Mouse (Mus musculus) erythroid progenitor cell, adult 5-6 weeks (primary cell): ENCODE measurements at regions not wholly inside any gene's neighbourhood (a gene's known extent, or its start where the extent isn't known, plus 50 kb on each side); places are given as distances from the start of the nearest gene placed in this dataset.

Source experiments
- ATAC-seq: replicated peaks from 2 replicates; pipeline ENCODE4 v1.8.0; 2016; ENCODE audit warnings: moderate number of reproducible peaks, mild to moderate bottlenecking, moderate TSS enrichment, inconsistent platforms; ENCODE audit not compliant: poor library complexity, low FRiP score, severe bottlenecking

DNA sequence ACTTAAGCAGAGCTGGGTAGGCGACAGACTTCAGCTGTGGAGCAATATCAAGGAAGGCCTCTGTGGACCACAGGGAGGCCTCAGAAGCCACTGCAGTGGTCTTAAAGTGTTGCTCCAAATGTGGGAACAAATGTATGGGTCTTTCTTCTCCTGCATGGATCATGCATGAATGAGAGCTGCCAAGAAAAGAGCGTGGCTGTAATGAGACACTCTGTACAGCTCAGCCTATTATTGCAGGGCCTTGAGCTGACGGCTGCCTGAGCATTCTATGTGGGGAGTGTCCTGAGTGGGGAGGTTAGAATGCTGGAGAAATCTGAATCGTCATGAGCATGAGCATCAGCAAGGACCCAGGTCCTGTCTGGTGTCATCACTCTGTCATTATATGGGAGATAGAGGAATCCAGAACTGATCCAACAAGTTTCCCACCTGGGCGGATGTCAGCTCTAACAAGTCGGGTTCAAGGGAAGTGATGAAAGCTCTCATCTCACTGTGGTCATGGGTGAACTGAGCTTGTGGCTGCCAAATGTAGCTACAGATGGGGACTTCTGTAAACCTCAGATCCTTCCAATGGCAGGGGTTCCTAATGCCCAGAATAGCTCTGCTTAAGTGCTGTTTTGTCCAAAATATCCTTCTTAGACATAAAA lies 176.6 kb downstream of the Cd83 start:
- no peak for ATAC-seq

DNA sequence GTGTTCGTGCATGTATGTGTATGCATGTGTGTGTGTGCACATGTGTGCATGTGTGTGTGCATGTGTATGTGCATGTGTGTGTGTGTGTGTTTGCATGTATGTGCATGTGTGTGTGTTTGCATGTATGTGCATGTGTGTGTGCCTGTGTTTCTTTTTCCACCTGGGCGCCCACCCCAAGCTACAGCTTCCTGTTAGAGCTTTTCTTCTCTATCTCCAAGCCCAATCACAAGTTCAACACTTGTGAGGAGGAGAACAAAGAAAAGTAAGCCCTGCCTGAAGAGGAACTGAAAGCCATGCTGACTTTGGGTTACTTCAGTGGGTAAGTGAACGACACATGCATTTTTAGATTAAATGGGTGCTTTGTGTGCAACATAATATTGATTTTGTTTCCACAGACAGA lies 177.4 kb downstream of the Cd83 start:
- ATAC-seq: no peak

DNA sequence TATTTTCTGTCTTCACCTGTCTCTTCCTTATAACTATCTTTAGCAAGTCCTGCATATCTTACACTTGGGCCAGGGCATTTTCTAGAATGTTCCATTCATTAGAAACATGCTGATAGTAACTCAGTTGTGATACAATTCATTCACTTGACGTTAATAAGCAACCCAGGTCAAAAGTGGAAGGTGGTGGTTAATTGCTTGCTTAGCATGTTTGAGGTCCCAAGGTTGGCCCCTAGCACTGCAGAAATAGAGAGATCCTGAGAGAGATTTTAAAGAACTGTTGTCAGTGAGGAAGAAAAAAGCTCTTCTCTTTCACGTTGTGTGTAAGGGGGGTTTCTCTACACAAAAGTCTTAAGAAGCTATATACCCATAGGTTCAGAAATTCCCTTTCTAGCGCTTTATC lies 178.7 kb downstream of the Cd83 start:
- no peak for ATAC-seq

DNA sequence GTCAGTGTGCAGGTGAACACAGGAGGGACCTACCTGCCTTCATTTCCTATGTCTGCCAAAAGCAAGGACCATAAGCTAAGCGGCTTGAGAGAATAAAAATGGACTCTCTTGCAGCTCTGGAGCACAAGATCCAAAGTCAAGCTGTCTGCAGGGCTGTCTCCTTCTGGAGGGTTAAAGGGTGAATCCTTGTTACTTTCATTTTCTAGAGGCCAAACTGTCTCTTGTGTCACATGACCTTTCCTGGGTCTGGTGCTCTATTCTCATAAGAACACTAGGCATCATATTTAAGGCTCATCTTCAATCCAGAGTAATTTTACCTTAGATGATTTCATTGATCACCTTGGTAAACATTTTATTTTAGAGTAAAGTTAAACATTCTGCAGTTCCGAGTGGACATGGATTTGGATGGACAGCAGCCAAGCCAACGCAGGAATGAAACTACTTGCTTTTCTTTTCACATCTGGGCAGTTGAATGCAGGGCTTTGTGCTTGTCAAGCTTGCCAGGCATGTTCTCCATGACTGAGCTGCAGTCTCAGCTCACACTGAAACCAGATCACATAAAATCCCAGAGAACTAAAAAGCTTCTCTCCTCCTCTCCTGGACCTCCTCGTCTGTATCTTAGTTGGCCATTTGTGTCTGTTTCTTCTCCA lies 180.8 kb downstream of the Cd83 start:
- no peak for ATAC-seq

DNA sequence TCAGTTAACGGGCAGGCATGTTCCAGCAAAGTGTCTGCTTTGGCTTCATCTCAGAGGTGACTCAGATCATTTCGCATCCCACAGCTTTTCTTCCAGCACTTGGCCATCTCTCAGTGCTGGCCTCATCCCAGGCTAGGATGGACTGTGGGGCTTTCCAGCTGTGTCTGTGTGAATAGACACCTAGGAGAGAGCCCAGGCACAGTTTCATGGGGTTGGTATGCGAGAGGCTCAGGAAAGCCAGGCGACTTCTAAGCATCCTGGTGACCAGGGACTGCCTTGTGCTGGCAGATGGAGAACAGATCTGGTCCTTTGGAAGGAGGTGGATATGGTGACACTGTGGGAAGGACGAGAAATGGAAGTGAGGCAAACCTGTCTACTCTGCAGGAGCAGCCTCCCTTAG lies 182.9 kb downstream of the Cd83 start:
- ATAC-seq: no peak

DNA sequence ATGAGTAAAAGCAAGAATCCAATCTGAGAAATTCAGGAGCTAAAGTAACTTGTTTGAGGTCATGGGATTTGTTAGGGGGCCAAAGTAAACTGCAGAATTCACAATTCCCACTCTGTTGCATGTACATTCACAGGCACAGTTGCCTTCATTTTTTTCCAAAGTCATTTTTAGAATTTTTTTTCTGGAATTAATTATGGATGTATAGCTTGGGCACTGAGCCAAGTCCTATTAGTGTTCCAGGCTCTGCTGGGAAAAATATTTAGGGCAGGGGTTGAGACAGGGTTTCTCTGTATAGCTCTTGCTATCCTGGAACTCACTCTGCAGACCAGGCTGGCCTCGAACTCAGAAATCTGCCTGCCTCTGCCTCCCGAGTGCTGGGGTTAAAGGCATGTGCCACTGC lies 188.3 kb downstream of the Cd83 start:
- no peak for ATAC-seq

DNA sequence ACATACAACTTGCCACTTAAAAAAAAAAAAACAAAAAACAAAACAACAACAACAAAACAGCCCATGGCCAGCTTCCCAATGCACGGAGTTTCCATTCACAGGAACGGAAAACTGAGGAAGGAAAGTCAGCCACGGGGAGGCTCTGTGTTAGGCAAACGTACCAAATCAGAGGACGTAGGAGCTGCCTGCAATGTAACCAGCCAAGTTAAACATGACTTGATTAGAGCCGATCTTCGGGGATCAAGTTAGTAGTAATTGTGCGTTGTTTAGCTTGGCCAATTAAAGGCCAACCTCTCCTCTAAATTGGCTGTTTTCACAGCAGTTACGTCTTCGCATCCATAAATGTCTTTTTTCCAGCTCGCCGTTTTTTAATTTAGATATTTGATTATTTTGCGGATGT lies 190.7 kb downstream of the Cd83 start:
- ATAC-seq: no peak

DNA sequence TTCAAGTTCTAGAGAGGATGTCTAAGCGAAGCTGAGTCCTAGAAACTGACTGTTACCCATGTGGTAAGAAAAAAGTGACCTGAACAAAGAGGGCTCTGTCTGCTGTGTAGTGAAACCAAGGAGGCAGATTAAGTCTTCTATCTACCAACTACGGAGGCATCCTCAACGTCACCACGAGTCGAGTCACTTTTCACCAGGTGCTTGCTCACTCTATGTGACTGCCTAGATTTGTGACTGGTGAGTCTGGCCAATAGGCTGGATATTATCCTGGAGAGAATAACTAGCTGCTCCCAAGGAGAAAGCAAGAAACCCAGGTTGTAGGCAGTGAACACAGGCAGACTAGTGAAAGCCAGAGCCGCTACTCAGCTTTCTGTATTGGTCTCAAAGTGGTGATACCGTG lies 191.2 kb downstream of the Cd83 start:
- no peak for ATAC-seq

DNA sequence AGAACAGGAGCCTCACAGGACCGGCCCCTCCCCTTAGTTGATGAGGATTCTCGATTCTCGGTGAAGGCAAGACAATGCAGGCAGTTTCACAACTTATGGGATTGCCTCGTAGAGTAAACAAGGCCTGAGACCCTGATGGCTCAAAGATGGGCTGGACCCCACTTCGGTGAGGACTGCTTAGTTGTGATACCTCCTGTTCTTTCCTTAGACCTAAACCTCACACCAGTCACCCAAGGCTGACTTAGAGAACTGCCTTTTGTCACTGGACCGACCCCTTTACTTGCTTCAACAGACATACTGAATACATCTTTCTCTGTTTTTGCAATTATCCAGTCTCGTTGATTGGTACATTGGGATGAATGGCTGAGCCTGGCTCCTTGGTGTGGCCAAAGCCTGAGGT lies 192.1 kb downstream of the Cd83 start:
- no peak for ATAC-seq

DNA sequence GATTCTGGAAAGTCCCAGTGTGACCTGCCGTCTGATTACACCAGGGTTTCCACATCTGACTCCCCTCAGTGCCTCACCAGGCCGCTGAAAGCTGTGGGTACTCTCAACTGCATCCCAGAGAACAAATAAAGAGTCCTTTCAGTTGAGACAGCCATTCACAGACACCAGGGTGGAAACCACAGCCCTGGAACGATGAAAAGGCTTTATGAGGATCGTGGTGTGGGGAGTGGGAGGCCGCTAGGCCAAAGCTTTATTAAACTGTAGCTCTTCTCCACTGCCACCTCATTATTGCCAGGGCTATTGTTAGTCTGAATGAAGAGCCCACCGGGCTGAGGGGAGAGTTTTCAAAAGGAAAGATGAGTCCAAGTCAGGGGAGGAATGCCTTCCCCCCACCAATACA lies 202.8 kb downstream of the Cd83 start:
- no peak for ATAC-seq

DNA sequence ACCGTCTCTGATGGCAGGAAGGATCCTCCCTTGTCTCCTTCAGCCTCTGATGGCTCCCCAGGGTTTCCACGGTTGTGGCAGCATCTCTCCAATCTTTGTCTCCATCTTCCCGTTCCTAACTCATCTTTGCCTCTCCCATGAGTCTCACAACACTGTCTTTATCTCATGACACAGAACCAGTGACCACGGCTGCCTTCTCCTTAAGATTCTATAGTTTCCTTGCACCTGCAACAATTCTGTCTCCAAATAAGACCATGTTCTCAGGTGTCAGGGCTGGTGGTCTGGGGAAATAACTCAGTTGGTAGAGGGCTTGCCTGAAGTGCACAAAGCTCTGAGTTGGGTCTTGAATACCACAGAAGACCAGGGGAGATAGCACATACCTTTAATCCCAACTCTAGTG lies 203.8 kb downstream of the Cd83 start:
- ATAC-seq: no peak

DNA sequence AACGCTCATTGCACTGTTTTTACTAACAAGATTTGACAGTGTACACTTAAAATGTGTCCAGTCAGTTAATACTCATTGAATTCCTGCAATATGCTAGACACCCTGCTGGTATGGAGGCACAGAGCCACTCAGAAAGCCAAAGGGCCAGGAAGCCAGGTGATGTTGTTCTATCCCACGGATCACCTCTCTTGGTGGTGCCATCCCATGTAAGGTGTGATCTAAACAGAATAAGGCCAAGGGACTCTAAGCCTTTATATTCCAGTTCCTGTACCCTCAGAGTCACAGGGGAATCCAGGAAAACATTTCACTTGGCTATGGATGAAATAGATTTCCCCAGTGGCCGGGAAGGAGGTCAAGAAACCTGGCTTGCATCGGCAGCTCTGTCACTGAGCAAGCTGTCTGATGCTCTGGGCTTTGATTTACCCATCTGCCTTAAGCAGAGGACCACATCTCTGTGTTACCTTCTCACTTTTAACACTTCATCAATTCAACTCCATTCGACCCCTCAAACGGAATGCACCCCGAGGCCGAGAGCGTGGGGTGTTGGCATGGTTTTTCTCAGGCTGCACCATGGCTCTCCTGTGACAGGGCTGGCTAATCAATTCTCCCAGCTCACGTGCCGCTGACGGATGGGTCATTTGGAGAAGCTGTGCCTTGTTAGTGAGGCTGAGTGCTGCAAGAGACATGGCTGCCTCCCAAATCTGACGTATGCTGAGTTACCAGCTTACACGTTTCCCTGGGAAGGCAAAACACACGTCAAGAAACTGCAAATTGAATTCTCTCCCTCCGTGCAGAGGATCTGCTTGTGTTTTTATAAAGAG lies 205.9 kb downstream of the Cd83 start:
- ATAC-seq: no peak

DNA sequence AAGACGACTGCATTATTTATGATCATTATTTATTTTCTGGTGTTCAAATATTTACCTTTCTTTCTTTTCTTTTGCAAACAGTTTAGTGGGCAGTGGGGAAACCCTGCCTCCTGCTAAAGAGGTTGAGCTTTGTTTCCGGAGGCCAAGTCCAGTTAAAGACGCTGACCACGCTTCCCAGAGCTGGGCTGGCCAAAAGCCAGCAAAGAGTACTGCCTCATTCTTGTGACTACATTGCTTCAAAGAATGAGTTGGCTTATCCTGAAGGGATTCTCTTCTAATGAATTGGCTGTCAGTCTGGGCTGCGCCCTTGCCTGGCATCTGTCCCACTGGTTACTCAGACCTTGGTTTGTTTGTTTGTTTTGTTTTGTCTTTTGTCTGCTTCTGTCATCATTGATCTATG lies 207.2 kb downstream of the Cd83 start:
- no peak for ATAC-seq

DNA sequence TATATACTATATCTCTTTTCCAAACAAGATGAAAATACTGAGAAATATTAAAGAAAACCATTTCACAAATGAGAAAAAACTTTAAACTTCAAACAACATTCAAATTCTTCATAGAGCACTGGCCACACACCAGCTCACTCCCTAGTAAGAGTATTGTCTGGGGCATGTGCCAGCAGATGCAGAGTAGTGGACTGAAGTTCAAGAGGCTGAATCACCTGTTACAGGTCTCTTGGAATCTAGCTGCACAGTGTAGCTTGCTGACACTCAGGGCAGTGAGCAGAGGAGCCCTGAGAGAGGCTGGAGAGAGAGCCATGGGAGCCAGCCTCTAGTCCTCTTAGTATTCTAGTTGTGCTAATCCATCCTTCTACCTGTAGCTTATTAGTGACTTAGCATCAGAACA lies 208.4 kb downstream of the Cd83 start:
- ATAC-seq: no peak

DNA sequence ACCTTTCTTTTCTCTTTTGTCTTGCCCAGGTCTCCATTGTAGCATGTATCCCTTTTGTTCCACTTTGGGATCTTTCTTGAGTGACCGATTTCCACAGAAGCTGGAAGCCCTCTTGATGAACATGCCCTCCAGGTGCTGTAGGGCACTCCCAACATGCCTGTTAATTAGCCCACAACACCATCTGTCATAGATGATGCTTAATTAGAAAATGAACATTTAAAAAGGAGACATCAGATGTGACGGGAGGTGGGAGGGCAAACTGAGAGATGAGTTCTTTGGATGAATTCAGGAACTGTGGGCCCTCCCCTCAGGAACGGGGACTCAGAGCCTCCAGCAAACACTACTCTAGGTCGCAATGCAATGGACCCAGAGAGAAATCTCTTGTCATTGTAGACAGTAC lies 209.8 kb downstream of the Cd83 start:
- no peak for ATAC-seq

DNA sequence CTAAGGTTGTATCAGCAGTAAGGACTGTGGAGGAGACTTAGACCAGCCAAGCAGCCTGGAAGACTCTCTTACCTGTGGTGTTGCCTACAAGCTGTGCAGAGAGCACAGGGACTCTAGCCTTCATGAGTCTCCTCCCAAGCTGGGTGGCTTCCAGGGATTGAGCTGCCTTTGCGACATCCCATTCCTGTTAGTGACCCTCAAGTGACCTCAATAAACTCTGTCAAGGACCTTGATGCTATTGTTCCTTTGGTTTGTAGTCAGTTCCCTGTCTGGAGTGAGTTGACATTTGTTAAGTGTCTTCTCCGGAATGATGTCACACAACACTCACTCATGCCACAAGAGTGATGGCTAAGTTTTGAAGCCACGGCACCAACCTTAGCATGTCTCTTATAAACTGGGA lies 211.0 kb downstream of the Cd83 start:
- ATAC-seq: no peak

DNA sequence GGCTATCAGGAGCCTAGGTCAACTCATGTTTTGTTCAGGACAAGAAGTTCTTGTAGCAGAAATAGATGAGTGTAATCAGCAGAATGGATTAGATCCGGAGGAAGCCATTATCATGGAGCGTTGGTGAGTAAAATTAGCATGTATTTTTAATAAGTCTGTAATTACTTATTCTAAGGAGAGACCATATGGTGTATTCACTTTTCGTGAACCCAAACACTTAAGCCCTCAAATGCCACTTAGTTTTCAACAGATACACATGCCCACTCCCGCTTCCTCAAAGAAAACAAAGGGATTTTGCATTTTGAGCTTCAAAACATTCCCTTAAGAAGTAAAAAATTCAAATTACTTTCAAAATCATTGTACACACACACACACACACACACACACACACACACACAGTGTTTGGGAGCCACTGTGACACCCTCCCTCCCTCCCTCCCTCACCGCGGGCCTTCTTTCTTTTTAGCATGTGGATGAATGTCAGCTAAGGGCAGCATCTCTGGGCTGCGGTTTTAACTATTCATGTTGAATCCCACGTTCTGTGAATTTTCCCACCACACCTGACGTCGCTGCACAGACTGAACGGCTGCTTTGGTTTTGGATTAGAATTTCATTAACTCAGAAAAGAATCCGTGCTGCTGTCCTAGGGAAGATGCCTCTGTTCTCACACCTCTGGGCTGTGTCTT lies 217.4 kb downstream of the Cd83 start:
- no peak for ATAC-seq

DNA sequence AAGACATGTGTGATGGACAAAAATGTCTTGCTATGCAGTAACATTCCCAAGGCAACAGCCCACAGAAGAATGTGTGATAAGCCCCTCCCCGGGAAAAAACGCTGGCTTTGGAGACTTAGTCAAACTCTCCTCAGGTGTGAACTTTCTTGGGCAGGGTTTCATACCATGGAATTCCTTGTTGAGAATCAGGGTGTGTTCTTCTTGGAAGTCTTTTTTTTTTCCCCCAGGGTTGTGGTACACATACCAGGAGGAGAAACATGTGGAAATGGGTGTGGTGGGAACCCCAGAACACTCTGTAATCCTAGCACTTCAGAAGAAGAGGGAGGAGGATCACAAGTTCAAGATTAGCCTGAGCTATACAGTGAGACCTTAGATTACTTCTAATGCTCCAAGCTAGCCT lies 228.3 kb downstream of the Cd83 start:
- no peak for ATAC-seq

DNA sequence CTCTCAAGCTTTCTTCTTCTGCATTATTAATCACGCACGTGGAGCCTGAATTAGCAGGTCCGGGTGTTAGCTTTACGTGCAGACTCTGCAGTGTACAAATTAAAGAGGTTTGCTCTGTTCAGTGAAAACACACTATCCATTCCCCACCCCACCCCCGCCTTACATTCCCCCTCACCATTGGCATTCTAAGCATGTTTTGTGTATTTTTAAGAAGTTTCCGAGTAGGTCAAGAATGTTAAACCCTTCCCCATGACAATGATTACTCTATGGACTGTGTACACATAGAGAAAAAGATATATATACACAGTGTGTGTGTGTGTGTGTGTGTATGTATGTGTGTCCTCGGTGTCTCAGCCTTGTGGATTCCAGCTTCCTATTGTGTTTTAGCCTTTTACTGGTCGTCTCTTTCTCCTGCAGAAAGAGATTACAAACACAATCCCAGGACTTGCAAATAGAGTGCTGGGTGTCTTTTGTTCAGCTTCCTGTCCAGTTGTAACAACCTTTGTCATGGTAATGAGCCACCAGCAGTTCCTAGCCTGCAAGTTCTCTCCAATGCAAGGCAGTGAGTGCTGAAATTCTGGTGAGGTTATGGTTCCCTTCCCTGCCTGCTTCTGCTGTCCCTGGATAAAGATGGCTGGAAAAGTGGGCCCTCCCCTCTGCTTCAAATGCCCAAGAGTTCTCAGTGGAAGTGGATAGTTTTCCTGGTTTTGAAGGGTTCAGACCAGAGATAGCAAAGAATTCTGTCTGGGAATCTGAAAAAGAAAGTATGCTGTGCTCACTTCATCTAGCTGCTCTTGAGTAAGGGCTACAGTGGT lies 234.1 kb downstream of the Cd83 start:
- no peak for ATAC-seq

DNA sequence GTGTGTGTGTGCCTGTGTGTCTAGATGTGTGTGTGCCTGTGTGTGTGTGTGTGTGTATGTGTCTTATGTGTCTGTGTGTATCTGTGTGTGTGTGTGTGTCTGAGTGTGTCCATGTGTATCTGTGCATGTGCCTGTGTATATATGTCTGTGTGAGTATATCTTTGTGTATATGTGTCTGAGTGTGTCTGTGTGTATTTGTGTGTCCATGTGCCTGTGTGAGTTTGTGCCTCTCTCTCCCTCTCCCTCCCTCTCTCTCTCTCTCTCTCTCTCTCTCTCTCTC lies 234.7 kb downstream of the Cd83 start:
- no peak for ATAC-seq
